Mouse (Mus musculus) bone marrow macrophage, adult 2 months (primary cell): ENCODE results near the gene Cmas.

Experiments used
- CTCF ChIP-seq: IDR thresholded peaks from 2 replicates; pipeline ENCODE4 v1.5.1; 2012; ENCODE audit warnings: low read depth, mild to moderate bottlenecking, low read length, moderate library complexity
- POLR2A ChIP-seq: IDR thresholded peaks from 2 replicates; pipeline ENCODE4 v1.6.1; 2012; ENCODE audit warnings: mild to moderate bottlenecking, low read depth, low read length, borderline replicate concordance

DNA sequence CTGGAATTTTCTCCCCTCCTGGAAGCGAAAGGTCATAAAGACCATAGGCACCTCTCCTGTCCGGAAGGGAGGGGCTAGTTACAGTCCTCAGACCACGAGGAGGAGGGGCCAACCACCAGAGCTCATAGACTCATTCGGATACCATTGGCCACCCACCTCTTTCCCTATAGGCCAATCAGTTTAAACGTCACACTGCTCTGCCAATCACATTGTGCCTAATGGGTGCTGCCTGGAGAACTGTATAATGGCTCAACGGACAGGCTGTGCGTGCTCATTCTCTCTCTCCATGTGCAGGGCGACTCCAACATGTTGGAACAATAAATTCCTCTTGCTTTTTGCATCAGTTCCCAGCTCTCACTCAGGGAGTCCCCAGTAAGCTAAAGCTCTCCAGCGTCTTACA is 5.1 kb upstream of the Cmas start:
- TF ChIP-seq CTCF: no peak
- no peak for TF ChIP-seq POLR2A
